ENCODE assay signal across 14 mouse cellular contexts in genomic region chr9:30005701-30006100, GRCm38 (mm10). TPM values are rescaled to one million over a fixed set of nuclear protein-coding genes. Genes with fewer than 3 reads are reported as not detected.
DNase-seq lines count a peak whose midpoint lies in the region; ATAC-seq and TF ChIP-seq lines count a peak whose summit lies in the region.
"Had no signal": no experiment of that assay in that cellular context is flagged by ENCODE, and none has a peak within 500 bp of the region (broad histone marks: within the 10 kb centered on the region; RNA-seq: fewer than 3 reads in every experiment).

No protein-coding gene starts in this region.

- intact Hi-C loops in left cerebral cortex, postnatal 14 days (cut with DNase I), result loop anchor here (5.0 kb wide), 1 partner anchor 257 kb away; no protein-coding TSS in a partner anchor
- intact Hi-C loops in left cerebral cortex, adult 2 months (cut with DNase I), result loop anchor here (10.0 kb wide), 1 partner anchor 341 kb away; no protein-coding TSS in a partner anchor
- intact Hi-C loops in left cerebral cortex, postnatal 36 days (cut with DNase I), result loop anchor here (10.0 kb wide), 2 partner anchors 139 to 341 kb away; no protein-coding TSS in a partner anchor

- TF ChIP-seq CTCF in left cerebral cortex, adult 2 months (IDR thresholded peaks at IDR 0.05), result no peak

- 74% methylated on average over 8 of the region's 8 CpGs for WGBS in embryonic facial prominence, embryonic 11.5 days
- 83% methylated on average over 8 of the region's 8 CpGs for WGBS in embryonic facial prominence, embryonic 10.5 days
- WGBS in heart, embryonic 12.5 days, result 75% methylated on average over 8 of the region's 8 CpGs

- H3K27me3 ChIP-seq in embryonic facial prominence, embryonic 11.5 days (ENCODE audit: control insufficient read depth, insufficient read depth, low read length), result no peaks in the 10 kb centered on the region
- 0 out of 2 replicates have a peak, but pooled peaks cover under 1% of the 10 kb centered on the region for H3K27me3 ChIP-seq in embryonic facial prominence, embryonic 10.5 days (replicated peaks; ENCODE audit: low read depth, poor library complexity, severe bottlenecking)
- no peaks in the 10 kb centered on the region; the same call in 1 of the 2 replicates for H3K27me3 ChIP-seq in heart, embryonic 12.5 days (replicated peaks)
- H3K27me3 ChIP-seq: kidney, embryonic 15.5 days had no signal

- no peak for ATAC-seq in embryonic facial prominence, embryonic 11.5 days (replicated peaks; ENCODE audit: insufficient number of reproducible peaks, low FRiP score, low TSS enrichment, low read depth)
- ATAC-seq in heart, embryonic 12.5 days (ENCODE audit: insufficient number of reproducible peaks, low FRiP score), result no peak
- ATAC-seq: activated CD4-positive, CD25-positive, alpha-beta regulatory T cell, adult 4 months; inflammation-experienced regulatory T-cells, adult 6 months had no signal

- no peak overlapping the region for H3K4me3 ChIP-seq in embryonic facial prominence, embryonic 11.5 days (ENCODE audit: low read depth, low read length)
- H3K4me3 ChIP-seq in embryonic facial prominence, embryonic 10.5 days, result no peak overlapping the region
- no peak overlapping the region for H3K4me3 ChIP-seq in left cerebral cortex, adult 2 months
- no peak overlapping the region for H3K4me3 ChIP-seq in heart, embryonic 12.5 days
- H3K4me3 ChIP-seq: kidney, embryonic 15.5 days had no signal

- no peaks in the 10 kb centered on the region for H3K4me1 ChIP-seq in embryonic facial prominence, embryonic 11.5 days (ENCODE audit: control insufficient read depth, insufficient read depth, low read length)
- no peaks in the 10 kb centered on the region for H3K4me1 ChIP-seq in embryonic facial prominence, embryonic 10.5 days
- H3K4me1 ChIP-seq in heart, embryonic 12.5 days (replicated peaks), result no peaks in the 10 kb centered on the region
- H3K4me1 ChIP-seq: kidney, embryonic 15.5 days had no signal

- H3K27ac ChIP-seq in embryonic facial prominence, embryonic 11.5 days (replicated peaks; ENCODE audit: low read depth, low read length), result no peak overlapping the region
- H3K27ac ChIP-seq in embryonic facial prominence, embryonic 10.5 days (replicated peaks), result no peak overlapping the region
- no peak overlapping the region for H3K27ac ChIP-seq in left cerebral cortex, adult 2 months
- H3K27ac ChIP-seq in heart, embryonic 12.5 days (ENCODE audit: poor library complexity, severe bottlenecking), result no peak overlapping the region
- H3K27ac ChIP-seq: kidney, embryonic 15.5 days had no signal

- H3K4me2 ChIP-seq in embryonic facial prominence, embryonic 11.5 days (ENCODE audit: low read depth, low read length), result no peak overlapping the region
- no peak overlapping the region for H3K4me2 ChIP-seq in heart, embryonic 12.5 days
- H3K4me2 ChIP-seq: kidney, embryonic 15.5 days; lung, embryonic 14.5 days had no signal

- H3K9ac ChIP-seq in embryonic facial prominence, embryonic 11.5 days (replicated peaks; ENCODE audit: low read length), result no peak overlapping the region
- H3K9ac ChIP-seq in heart, embryonic 12.5 days, result no peak overlapping the region
- H3K9ac ChIP-seq: kidney, embryonic 15.5 days; lung, embryonic 14.5 days had no signal

- peak; percentile 10 for DNase-seq in embryonic facial prominence, embryonic 11.5 days (ENCODE audit: low spot score)
- no peak for DNase-seq in embryonic facial prominence, embryonic 10.5 days (ENCODE audit: low spot score)
- peak; percentile 35 to 38 for DNase-seq in left cerebral cortex, postnatal 14 days (ENCODE audit: low spot score in 2 of 2)
- DNase-seq in left cerebral cortex, adult 2 months (ENCODE audit: extremely low spot score in 1 of 2, low spot score in 2 of 2), result no peak
- DNase-seq in left cerebral cortex, postnatal 36 days (ENCODE audit: low spot score in 2 of 2), result peak; percentile 41 to 55
- DNase-seq in right cerebral cortex, postnatal 4 days, result peak; percentile 19
- DNase-seq in adrenal gland, adult 8-10 months, result no peak
- DNase-seq: adrenal gland, postnatal 36 days; lung, embryonic 14.5 days; midbrain, embryonic 14.5 days had no signal

- no peaks in the 10 kb centered on the region for H3K9me3 ChIP-seq in embryonic facial prominence, embryonic 11.5 days (replicated peaks; ENCODE audit: control insufficient read depth, low read length)
- no peaks in the 10 kb centered on the region for H3K9me3 ChIP-seq in embryonic facial prominence, embryonic 10.5 days
- H3K9me3 ChIP-seq in heart, embryonic 12.5 days (replicated peaks), result no peaks in the 10 kb centered on the region
- H3K9me3 ChIP-seq: kidney, embryonic 15.5 days had no signal

- H3K36me3 ChIP-seq in embryonic facial prominence, embryonic 11.5 days (replicated peaks; ENCODE audit: control insufficient read depth, insufficient read depth, low read depth, low read length), result no peaks in the 10 kb centered on the region
- H3K36me3 ChIP-seq in embryonic facial prominence, embryonic 10.5 days (replicated peaks), result no peaks in the 10 kb centered on the region
- no peaks in the 10 kb centered on the region for H3K36me3 ChIP-seq in heart, embryonic 12.5 days
- H3K36me3 ChIP-seq: kidney, embryonic 15.5 days had no signal

RNA-seq across cellular contexts. Expression of gene Ntm, which starts 42.8 kb away (rescaled TPM):
- 11.2 and 11.5 TPM in 2 replicates for polyA plus RNA-seq in embryonic facial prominence, embryonic 11.5 days (2014; fragmentation: Nextera tagmentation; extraction: Ambion mirVana)
- polyA plus RNA-seq in embryonic facial prominence, embryonic 10.5 days (2016; fragmentation: Nextera tagmentation; extraction: Ambion mirVana), result 8.1 and 9.1 TPM in 2 replicates
- 100 to 1,000 TPM; 351 to 370 TPM for total RNA-seq in left cerebral cortex, postnatal 14 days (2021)
- 100 to 1,000 TPM; 288 to 294 TPM for total RNA-seq in left cerebral cortex, adult 2 months (2021)
- total RNA-seq in left cerebral cortex, postnatal 36 days (2021), result 100 to 1,000 TPM; 278 to 286 TPM
- 50.0 and 51.8 TPM in 2 replicates for polyA plus RNA-seq in heart, embryonic 12.5 days (2016; fragmentation: Nextera tagmentation; extraction: Ambion mirVana)
- 1 to 10 TPM in 2 of 4 experiments, under 1 TPM in 2; 0.46 to 1.4 (median 1.1) TPM for total RNA-seq in adrenal gland, adult 8-10 months (2022)
- polyA plus RNA-seq: activated CD4-positive, CD25-positive, alpha-beta regulatory T cell, adult 4 months; inflammation-experienced regulatory T-cells, adult 6 months had no signal

Comparison
In these comparisons a context has a peak if more than half of its experiments do, and no peak if none do; other contexts are left out.
1. DNase-seq: peak in embryonic facial prominence, embryonic 11.5 days (single experiment), left cerebral cortex, postnatal 14 days (2 of 2), left cerebral cortex, postnatal 36 days (2 of 2) and right cerebral cortex, postnatal 4 days (single experiment); none in embryonic facial prominence, embryonic 10.5 days (single experiment), left cerebral cortex, adult 2 months (0 of 2) and adrenal gland, adult 8-10 months (single experiment).
2. RNA of gene Ntm, which starts 42.8 kb away (total RNA-seq): 351 to 370 TPM in left cerebral cortex, postnatal 14 days, 288 to 294 TPM in left cerebral cortex, adult 2 months and 278 to 286 TPM in left cerebral cortex, postnatal 36 days; 0.46 to 1.4 TPM in adrenal gland, adult 8-10 months; every median in the first group is over 100 times any median in the second.